Mouse (Mus musculus) forebrain, postnatal 0 days (tissue): ENCODE measurements around the gene Rtn2. TPM values are rescaled to one million over a fixed set of nuclear protein-coding genes. Genes with fewer than 3 reads are reported as not detected.
A peak's percentile ranks its signal among the peaks of the same experiment; 100 is the strongest.

Experiments used
- ATAC-seq: fragments of 200-750 bp; cut with Nextera tagmentation; 2 replicates; pipeline ENCODE4 v1.8.0; 2017; ENCODE audit warnings: mild to moderate bottlenecking, moderate library complexity
- DNase-seq: peaks from one replicate; pipeline ENCODE4 v3.0.0-alpha.2; 2015
- H3K27ac ChIP-seq: fragments of 300-500 bp; sonication (generic); 2 replicates; pipeline ENCODE4 v1.5.1; 2014; ENCODE audit warnings: low read depth, mild to moderate bottlenecking, antibody characterized with exemption, low read length, moderate library complexity, mixed read lengths
- H3K27me3 ChIP-seq: fragments of 300-500 bp; sonication (generic); 2 replicates; pipeline ENCODE4 v1.6.1; 2014; ENCODE audit warnings: mild to moderate bottlenecking, low read length, mixed read lengths; ENCODE audit not compliant: insufficient read depth
- H3K36me3 ChIP-seq: fragments of 300-500 bp; sonication (generic); 2 replicates; pipeline ENCODE4 v1.6.1; 2014; ENCODE audit warnings: mild to moderate bottlenecking, moderate library complexity; ENCODE audit not compliant: insufficient read depth
- H3K4me1 ChIP-seq: fragments of 300-500 bp; sonication (generic); 2 replicates; pipeline ENCODE4 v1.6.1; 2014; ENCODE audit warnings: antibody characterized with exemption; ENCODE audit not compliant: insufficient read depth
- H3K4me2 ChIP-seq: fragments of 300-500 bp; sonication (generic); 2 replicates; pipeline ENCODE4 v1.6.1; 2014; ENCODE audit warnings: low read depth, mild to moderate bottlenecking, moderate library complexity
- H3K4me3 ChIP-seq: fragments of 300-500 bp; sonication (generic); 2 replicates; pipeline ENCODE4 v1.5.1; 2014; ENCODE audit warnings: low read depth, low read length, mixed read lengths
- H3K9ac ChIP-seq: fragments of 300-500 bp; sonication (generic); 2 replicates; pipeline ENCODE4 v1.6.1; 2014; ENCODE audit warnings: mild to moderate bottlenecking
- H3K9me3 ChIP-seq: fragments of 300-500 bp; sonication (generic); 2 replicates; pipeline ENCODE4 v1.6.1; 2016; ENCODE audit warnings: low read length
- CTCF ChIP-seq: sonication (generic); IDR thresholded peaks from 2 replicates; pipeline ENCODE4 v1.5.1; 2016; ENCODE audit warnings: antibody characterized with exemption, control low read depth, low read depth
- WGBS: fragments of 180-500 bp; shearing (Covaris S2); extraction: QIAGEN DNeasy Blood & Tissue Kit; methylation state at CpG from one replicate; pipeline ENCODE4 v1.1.7; 2014; 5-methylcytosine and 5-hydroxymethylcytosine counted together
- polyA plus RNA-seq: library from polyadenylated mRNA; unstranded; fragments of >200 nt; fragmentation: Nextera tagmentation; extraction: Ambion mirVana; gene quantifications from 2 replicates; pipeline ENCODE4 v1.2.1, GENCODE M21; 2015
- total RNA-seq: library from RNA; depleted of rRNA; stranded (reverse); fragments of >200 nt; gene quantifications from 2 replicates; pipeline ENCODE4 v1.2.3, GENCODE M21; 2014

Rtn2 gene
- total and polyA plus RNA-seq, 2 experiments from 2014 or later: 126 to 154 TPM

- peak; percentile 95 for TF ChIP-seq CTCF
- peaks cover 7% of the 10 kb centered on the region; the same call in 1 of the 2 replicates for H3K4me1 ChIP-seq
- no peaks in the 10 kb centered on the region; the same call in 1 of the 2 replicates for H3K36me3 ChIP-seq
- H3K4me3 ChIP-seq: peak overlapping the region; percentile 40
- peak overlapping the region; percentile 59 for H3K4me2 ChIP-seq
- WGBS: under 1% methylated on average over 29 of the region's 29 CpGs
- peak; percentile 92 for DNase-seq
- peak; percentile 76 for ATAC-seq
- H3K9ac ChIP-seq: peak overlapping the region; percentile 42
- H3K9me3 ChIP-seq: no peaks in the 10 kb centered on the region
- peaks cover 8% of the 10 kb centered on the region for H3K27me3 ChIP-seq
- no peak overlapping the region; the same call in 1 of the 2 replicates for H3K27ac ChIP-seq
Observed at GRCm38 (mm10) chr7:19300501-19301421, 18.3 kb downstream of the Rtn2 start.

GRCm38 (mm10) chr7:19301461-19302263 lies 19.2 kb downstream of the Rtn2 start:
- H3K4me2 ChIP-seq: peak overlapping the region; percentile 59
- no peak overlapping the region; the same call in 1 of the 2 replicates for H3K27ac ChIP-seq
- DNase-seq: no peak
- peak overlapping the region; percentile 42 for H3K9ac ChIP-seq
- H3K9me3 ChIP-seq: no peaks in the 10 kb centered on the region
- H3K27me3 ChIP-seq: peaks cover 17% of the 10 kb centered on the region
- WGBS: 6% methylated on average over 16 of the region's 16 CpGs
- 0 out of 2 replicates have a peak, but pooled peaks have one; percentile 1 for ATAC-seq
- H3K36me3 ChIP-seq: no peaks in the 10 kb centered on the region
- no peak for TF ChIP-seq CTCF
- peak overlapping the region; percentile 40 for H3K4me3 ChIP-seq
- peaks cover 7% of the 10 kb centered on the region; the same call in 1 of the 2 replicates for H3K4me1 ChIP-seq

GRCm38 (mm10) chr7:19302264-19303045 lies 20.0 kb downstream of the Rtn2 start:
- no peak overlapping the region for H3K27ac ChIP-seq
- peak overlapping the region; percentile 40 for H3K4me3 ChIP-seq
- no peak for TF ChIP-seq CTCF
- H3K9me3 ChIP-seq: no peaks in the 10 kb centered on the region
- DNase-seq (no peak), ATAC-seq (no peak)
- H3K4me1 ChIP-seq: peaks cover 7% of the 10 kb centered on the region; the same call in 1 of the 2 replicates
- H3K27me3 ChIP-seq: peaks cover 19% of the 10 kb centered on the region
- H3K9ac ChIP-seq: peak overlapping the region; percentile 42
- no peaks in the 10 kb centered on the region for H3K36me3 ChIP-seq
- WGBS: 53% methylated on average over 13 of the region's 13 CpGs
- H3K4me2 ChIP-seq: peak overlapping the region; percentile 59

GRCm38 (mm10) chr7:19303046-19303305 lies 20.6 kb downstream of the Rtn2 start:
- Histone ChIP-seq H3K9ac (no peak overlapping the region), H3K9me3 (no peaks in the 10 kb centered on the region), H3K4me3 (no peak overlapping the region), H3K4me1 (peaks cover 7% of the 10 kb centered on the region; the same call in 1 of the 2 replicates), H3K4me2 (no peak overlapping the region), H3K27me3 (peaks cover 19% of the 10 kb centered on the region), H3K27ac (no peak overlapping the region), H3K36me3 (no peaks in the 10 kb centered on the region)
- TF ChIP-seq CTCF: no peak
- WGBS: 75% methylated on average over 12 of the region's 12 CpGs
- no peak for DNase-seq
- ATAC-seq: no peak

GRCm38 (mm10) chr7:19303770-19304169 lies 21.3 kb downstream of the Rtn2 start:
- no peak overlapping the region for H3K27ac ChIP-seq
- H3K4me3 ChIP-seq: no peak overlapping the region; the same call in 1 of the 2 replicates
- H3K4me1 ChIP-seq: peaks cover 7% of the 10 kb centered on the region; the same call in 1 of the 2 replicates
- 1% methylated on average over 16 of the region's 16 CpGs for WGBS
- peaks cover 19% of the 10 kb centered on the region for H3K27me3 ChIP-seq
- peak; percentile 60 for DNase-seq
- no peak for ATAC-seq
- no peaks in the 10 kb centered on the region for H3K9me3 ChIP-seq
- peak; percentile 72 for TF ChIP-seq CTCF
- H3K36me3 ChIP-seq: no peaks in the 10 kb centered on the region
- H3K9ac ChIP-seq: no peak overlapping the region
- H3K4me2 ChIP-seq: peak overlapping the region; percentile 47
